Mouse (Mus musculus) cerebellum, adult 8-10 months (tissue): Measurements from ENCODE around the gene Nr6a1.

Source experiments
- DNase-seq: peaks from one replicate; pipeline ENCODE4 v3.0.0; 2022

Gene Nr6a1

DNA sequence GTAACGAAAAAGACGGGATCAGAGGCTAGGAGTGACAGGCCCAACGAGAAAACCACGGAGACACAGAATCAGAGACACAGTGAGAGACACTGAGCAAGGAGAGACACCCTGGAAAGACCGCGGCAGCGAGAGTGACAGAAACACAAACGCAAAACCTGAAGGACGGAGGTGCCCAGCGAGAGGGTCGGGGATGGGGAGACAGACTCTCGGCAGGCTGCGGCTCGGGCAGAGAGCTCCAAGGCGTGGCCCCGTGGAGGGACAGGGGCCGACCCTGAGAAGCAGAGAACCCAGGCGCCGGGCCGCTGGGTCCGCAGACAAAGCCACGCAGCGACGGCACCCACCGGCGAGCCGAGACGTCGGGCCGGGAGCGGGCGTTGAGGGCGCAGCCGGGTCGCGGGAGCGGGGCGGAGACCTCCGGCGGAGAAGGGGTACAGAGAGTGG, 216.0 kb downstream of the Nr6a1 start:
- DNase-seq = peak; percentile 11

DNA sequence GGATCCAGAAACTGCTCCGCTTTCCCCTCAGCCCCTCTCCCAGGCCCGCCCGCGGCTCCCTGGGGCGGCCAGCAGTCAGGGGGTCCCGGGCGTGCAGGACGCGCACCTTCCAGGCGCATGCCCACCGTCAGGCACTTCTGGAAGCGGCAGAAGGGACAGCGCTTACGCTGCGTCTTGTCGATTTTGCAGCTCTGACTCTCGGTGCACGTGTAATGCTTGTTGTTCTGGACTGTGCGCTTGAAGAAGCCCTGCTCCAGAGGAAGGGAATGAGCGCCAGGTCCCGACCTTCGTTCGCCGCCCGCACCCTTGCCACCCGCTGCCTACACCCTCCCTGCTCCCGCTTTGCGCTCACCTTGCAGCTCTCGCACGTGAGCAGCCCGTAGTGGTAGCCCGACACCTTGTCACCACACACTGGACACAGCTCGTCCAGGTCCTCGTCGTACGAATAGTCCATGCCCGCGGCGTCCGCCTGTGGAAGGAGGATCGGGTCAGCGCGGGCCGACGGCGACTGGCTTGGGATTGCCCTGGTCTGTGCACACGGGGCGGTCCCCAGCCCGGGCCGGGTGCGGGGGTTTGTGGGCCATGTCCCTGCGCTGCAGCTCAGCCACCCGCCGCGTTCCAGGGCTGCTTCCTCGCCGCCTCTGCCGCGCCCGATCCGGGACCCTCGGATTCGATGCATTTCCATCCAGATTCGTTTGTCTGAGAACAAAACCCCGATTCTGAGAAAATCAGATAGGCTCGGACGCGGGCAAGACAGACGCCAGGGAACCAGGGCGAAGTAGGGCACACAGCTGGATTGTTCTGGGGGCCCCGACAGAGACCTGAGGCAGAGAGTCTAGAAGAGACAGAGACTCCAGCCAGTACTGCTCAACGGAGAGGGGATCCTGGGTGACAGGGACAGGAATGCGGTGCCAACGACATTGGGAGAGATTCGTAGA, 216.9 kb downstream of the Nr6a1 start:
- peak; percentile 25 for DNase-seq

DNA sequence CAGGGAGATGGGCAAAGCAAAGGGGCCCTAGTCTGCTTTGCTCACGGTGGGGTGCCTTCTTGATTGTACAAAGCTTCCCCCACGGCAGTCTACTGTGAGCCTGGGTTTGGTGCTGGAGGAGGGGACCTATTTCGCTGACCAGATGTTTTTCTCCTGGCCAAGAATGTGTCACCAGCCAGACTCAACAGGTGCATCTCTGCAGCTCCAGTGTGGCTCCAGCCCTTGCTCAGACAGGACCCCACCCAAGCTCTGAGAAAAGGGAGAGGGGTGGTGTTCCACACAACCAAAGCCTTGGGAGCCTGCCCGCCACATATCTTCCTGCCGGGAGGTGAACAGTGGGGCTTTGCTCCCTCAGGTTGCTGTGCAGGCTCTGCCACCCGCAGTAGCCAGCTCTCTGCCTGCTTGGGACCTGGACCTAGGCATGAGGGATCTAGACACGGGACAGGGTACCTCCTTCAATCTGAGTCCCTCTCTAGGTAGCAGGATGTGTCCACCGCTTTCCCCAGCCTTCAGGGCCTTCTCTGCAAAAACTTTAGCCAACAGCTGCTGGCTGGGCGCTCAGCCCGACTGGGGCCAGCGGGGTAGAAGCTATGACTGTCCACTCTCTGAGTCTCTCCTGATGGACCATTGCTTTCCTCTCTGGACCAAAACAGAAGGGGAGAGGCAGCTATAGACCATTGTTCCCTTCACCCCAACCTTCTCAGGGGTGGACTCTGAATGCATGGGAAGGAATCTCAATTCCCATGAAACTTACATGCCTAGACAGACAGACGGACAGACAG, 218.4 kb downstream of the Nr6a1 start:
- no peak for DNase-seq

DNA sequence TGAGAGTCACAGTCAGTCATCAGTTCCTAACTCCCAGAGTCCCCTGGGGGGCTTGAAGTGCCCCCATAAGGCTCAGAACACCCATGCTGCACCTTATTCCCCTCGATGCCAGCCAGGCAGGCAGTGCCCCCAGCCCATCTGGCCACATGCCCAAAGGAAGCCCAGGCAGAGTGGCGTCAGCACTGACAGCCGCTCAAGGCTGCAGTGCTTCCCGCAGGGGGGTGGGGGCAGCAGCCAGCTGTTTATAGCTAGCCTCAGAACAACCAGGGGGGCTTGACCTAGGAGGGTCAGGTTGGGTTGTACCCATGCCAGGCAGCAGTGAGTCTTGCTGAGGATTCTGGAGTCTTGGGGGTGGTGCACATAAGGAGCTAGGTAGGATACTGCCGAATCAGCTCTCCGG, 220.8 kb downstream of the Nr6a1 start:
- DNase-seq = no peak

DNA sequence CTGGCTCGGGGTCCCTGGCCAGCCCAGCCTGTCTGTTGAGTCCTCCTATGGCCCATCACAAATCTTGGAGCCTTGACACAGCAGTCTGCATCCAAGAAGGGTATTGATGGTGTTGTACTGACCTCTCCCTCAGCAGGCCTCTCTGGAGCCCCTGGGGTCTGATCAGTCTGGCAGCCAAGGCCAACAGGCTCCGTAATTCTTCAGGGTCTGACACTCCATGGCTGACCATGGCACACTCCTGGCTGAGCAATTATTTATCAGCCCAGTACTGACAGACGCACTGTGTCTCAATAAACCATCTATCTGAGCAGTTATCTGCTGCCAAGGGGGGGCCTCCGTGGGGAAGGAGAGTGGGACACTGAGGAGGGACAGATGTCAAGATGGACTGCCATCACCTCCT, 222.5 kb downstream of the Nr6a1 start:
- DNase-seq = no peak

DNA sequence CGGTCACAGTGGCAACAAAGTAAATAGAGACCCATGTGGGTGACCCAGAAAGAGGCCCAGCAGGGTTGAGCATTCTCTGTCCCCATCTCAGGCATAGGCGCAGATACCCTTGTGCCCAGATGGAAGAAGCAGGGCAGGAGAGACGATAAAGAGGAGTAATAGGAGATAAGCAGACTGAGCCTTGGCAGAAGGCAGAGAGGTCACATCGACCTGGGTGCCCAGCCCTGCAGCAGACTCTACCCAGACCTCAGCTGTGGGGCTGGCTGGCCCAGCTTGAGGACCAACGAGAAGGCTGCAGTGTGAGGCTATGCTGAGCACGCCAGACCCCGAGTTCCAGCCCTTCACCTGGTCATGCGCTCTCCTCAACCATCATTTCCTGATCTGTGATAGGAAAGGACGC, 223.2 kb downstream of the Nr6a1 start:
- DNase-seq = no peak

DNA sequence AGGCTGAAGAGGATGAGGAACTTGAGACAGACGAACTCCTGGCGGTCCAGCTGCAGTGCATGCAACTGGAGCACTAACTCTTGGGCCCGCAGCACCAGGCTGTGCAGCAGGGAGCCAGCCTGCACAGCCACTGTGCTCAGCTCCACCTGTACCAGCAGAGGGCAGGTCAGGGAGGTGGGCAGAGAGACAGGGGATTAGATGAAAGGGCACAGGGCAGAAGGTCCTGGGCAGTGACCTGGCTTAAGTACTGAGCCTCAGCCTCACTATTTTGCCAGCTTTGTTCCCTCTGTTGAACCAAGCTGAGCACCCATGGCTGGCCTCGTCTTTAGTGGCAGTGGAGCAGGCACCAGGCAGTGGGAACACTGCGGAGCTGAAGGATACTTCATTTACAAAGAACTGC, 227.3 kb downstream of the Nr6a1 start:
- no peak for DNase-seq

DNA sequence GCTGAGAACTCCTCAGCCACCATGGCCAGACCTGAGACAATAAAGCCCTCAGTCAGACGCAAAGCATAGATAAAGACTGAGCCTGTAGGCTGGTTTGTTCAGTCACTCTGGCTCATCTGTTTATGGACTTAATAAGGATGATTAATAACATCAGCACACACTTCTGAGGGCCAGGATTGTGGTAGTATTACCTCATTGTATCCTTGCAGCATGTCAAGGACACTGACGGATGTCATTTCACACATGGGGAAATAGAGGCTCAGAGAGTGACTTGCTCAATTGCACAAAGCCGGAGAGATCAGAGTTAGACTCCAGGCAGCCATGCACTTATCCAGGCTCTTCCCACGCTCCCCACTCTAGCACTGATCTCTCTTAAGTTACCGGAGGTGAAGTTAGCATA, 228.9 kb downstream of the Nr6a1 start:
- DNase-seq = no peak

DNA sequence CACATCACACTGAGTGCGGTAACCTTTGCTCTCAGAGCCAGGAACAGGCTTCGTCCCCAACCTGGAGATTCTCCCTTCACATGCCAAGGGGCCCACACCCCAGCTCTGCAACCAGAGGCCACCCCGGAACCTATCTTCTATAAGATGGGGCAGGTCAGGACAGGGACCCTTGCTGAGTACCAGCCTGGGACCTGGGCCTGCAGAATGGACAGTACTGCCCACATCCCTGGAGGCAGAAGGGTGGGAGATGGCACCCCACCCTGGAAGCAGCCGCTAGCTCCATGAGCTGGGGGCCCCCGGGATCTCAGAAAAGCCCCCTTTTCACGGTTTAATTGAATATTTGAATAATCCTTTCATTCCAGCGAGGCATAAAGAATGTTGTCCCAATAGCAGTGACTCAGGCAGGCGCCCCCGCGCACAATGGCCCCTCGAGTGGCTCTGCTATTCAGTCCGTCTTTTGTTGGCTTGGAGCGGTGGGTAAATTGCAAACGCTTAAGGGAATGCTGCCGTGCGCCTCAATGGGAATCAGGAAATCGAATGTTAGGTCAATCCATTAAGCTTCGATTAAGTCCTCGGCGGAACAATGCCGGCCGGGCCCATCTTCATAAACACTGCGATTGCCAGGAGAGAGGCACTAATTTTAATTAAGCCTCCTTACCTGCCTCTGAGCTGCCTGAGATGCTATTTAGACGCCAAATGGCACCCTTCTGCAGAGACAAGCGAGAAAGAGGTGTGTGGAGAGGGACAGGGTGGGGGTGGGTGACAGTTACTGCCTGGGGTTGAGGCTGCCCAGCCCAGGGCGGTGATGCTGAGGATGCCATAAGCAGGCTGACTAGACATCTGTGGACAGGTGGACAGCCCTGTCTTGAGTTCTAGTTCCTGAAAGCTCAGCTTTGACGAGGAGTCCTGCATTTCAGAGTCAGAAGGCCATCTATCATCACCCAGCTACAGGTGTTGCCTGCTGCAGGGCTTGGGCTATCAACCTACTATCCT, 230.1 kb downstream of the Nr6a1 start:
- no peak for DNase-seq

DNA sequence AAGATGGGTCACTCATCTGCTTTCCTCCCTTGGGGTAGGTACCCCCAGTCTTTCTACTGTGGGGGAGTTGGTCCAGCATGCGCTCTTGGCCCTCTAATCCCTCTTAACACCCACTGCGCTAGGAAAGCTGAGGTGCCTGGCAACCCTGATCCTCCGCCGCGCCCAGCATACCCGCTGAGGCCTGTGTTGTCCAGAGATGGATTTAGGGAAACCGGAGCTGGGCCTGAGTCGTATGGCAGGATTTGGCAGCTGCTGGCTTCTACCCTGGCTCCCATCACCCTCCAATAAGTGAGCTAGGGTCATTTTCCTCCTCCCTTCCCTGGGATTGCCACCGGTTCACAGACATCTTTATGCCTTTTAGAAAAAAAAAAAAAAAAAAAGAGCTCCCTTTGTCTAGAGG, 231.7 kb downstream of the Nr6a1 start:
- DNase-seq = no peak

DNA sequence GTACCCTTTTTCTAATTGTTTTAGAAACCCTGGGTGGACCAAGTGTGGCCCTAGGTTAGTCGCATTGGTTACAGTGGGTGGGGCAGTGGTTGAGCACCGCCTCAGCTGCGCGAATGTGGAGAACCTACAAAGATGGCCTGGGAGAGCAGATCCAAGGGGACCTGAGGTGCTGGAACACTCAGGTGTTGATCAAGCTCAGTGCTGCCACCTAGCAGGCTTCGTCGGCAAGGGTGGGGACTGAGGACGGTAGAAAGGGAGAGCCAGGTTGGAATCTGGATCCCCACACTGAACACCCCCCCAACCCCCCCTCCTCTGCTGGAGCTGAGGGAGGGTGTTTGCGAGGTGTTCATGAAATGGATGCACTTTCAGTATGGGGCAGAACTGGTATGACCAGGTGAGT, 235.9 kb downstream of the Nr6a1 start:
- peak; percentile 34 for DNase-seq

DNA sequence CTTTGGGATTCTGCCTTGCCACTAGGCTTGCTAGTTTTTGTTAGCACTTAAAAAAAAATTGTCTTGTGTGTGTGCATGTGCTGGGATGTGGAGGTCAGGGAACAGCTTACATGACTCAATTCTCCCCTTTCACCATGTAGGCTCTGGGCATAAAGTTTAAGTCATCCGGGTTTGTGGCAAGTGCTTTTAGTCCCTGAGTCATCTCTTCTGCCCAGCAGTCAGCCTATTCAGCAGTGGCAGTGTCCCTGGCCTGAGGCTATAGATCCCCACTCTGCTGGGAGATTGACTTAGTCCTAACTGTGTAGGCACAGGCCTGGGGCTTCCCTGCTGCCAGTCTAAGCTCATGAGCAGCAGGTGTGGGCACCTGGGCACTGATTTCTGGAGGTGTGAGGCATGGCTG, 237.6 kb downstream of the Nr6a1 start:
- no peak for DNase-seq

DNA sequence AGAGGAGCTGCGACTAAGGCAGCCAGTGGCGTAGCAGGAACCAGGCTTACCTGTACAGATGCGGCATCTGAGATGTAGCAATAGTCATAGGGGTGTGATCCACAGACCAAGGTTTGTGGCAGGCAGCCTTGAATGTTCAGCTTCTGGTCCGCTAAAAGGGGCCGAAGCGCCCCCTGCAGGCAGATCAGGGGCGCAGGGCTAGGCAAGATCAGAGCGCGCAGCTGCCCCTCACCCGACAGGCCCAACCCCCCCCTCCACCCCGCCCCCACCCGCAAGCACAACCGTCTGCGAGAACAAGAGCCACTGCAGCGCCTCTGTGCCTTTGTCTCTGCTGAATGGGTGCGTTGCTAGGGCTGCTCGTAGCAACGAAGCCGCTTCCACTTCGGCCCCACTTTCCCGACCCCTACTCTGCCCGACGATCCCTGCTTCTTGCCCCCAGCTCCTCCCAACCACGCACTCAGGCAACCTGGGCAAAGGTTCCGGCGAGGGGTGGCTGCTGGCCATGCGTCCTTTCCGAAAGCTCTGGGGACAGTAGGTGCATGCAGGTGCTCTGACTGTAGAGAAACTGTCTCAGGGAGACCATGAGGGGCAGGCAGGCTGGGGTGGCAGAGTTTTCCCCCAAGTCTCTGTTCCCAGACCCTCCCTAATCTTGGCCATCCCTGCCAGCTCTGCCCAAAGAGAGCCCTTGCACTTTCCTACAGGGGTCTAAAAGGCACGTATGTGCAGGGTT, 238.5 kb downstream of the Nr6a1 start:
- DNase-seq = peak; percentile 42

DNA sequence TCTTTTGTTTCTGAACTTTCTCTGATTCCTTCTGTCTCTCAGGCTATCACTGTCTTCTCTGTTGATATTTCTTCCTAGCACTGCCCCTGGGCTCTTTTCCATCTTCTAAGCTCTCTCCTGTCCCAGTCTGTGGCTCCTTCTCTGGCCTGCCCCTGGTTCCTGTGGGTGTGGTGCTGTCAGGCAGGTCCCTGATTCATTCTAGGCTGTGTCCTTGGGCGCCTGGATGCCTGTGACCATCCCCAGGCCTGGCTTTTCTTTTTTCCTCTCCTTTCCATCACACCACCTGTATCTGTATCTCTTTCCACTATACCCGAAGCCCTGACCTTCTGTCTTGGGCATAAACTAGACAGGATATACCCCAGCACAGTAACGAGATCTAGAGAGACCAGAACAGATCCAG, 241.7 kb downstream of the Nr6a1 start:
- DNase-seq = no peak

DNA sequence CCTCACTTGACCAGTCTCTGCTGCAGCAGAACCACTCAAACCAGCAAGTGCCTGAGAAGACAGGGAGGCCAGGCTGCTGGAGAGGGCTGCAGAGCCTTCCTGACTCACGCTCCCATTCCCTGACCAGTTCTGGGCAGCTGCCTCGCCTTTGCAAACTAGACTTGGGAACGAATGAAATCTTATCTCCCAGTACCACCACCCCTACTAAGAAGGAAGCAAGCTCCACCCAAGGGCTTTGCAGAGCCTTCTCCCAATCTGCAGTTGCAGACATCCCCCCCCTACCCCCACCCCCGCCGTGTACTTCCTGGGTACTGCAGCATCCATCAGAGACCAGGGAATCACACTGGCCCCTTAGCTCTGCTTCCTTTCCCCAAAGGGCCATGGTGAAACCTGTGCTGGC, 244.4 kb downstream of the Nr6a1 start:
- no peak for DNase-seq

DNA sequence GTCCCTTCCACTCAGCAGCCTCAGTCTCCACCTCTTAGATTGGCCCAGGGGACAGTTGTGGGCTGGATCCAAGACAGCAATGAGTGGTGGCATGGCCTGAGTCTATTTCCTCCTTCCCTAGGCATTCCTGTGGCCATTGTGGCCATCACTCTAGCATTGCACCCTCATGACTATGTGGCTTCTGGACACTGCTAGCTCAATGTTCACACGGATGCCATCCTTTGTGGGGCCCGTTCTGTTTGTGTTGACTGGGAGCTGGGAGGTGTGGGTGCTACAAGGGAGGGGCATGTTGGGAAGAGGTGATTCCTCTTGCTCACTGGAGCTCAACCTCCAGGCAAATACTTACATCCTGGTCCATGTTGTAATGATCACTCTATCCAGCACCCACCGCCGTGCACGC, 245.3 kb downstream of the Nr6a1 start:
- no peak for DNase-seq

DNA sequence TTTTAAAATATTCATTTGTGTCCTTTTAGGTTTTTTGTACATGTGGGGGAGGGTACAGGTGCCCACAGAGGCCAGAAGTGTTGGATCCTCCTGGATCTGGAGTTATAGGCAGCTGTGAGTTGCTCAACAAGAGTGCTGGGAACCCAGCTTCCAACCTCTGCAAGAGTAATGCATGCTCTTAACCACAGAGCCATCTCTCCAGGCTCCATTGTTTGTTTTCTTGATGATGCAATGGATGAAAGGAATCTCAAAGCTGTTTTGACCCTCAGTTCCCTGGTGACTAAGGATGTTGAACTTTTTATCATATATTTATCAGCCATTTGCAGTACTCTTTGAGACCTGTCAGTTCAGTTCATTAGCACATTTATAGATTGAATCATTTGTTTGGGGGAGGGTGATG, 248.5 kb downstream of the Nr6a1 start:
- DNase-seq = no peak

DNA sequence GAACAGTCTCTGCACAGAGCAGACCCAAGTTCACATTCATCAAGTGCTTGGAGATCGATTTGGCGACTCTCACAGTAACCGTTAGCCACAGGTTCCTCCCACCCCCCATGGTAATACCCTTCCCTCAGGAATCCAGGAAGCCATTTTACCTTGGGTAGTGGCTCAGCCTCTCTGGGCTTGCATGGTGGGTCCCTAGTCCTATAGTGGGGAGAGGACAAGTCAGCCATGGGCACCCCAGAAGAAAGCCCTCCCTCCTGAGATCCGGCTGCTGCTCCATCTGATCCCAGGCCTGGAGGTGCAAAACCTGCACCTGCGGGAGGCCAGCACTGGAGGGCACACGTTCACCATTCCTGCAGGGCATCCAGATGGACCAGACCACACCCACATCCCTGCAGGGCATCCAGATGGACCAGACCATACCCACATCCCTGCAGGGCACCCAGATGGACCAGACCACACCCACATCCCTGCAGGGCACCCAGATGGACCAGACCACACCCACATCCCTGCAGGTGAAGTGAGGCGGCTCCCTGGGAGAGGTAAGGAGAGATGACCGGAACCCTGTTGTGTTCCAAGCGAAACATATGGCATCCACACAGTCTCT, 252.0 kb downstream of the Nr6a1 start:
- DNase-seq = no peak
